Mouse (Mus musculus): ENCODE measurements around the gene Tgfbi.

- TF ChIP-seq EP300 (IDR thresholded peaks at IDR 0.05; ENCODE audit: low read depth) (no peak), CTCF (IDR thresholded peaks at IDR 0.05; ENCODE audit: low read depth) (no peak)
Measured at GRCm38 (mm10) chr13:56630081-56630480, 20.8 kb downstream of the Tgfbi start.
